Mouse (Mus musculus): ENCODE data around the gene Usp17lb. TPM values are rescaled to one million over a fixed set of nuclear protein-coding genes. Genes with fewer than 3 reads are reported as not detected.
"Not testable (repeated sequence)": the region's sequence is repeated elsewhere in the genome, so short reads cannot be mapped to it uniquely, and the experiment has no call there.

The Usp17lb gene
- polyA plus RNA-seq, 1 experiment = not detected

GRCm38 (mm10) chr7:104843731-104844287 lies 1.4 kb upstream of the Usp17lb start:
- no peak overlapping the region for H3K27ac ChIP-seq (ENCODE audit: insufficient read depth, low read length)
- TF ChIP-seq POLR2A (IDR thresholded peaks at IDR 0.05; ENCODE audit: insufficient read depth, low read length) (no peak), CTCF (IDR thresholded peaks at IDR 0.05; ENCODE audit: low read depth, low read length) (no peak), EP300 (IDR thresholded peaks at IDR 0.05; ENCODE audit: insufficient read depth, low read depth, low read length) (no peak)
- no peak overlapping the region for H3K4me3 ChIP-seq (ENCODE audit: low read depth, low read length)
- no peaks in the 10 kb centered on the region for H3K36me3 ChIP-seq (ENCODE audit: control insufficient read depth, insufficient read depth, low read length, poor library complexity, severe bottlenecking)
- H3K9ac ChIP-seq (ENCODE audit: low read depth, poor library complexity, severe bottlenecking) = no peak overlapping the region
- no peaks in the 10 kb centered on the region for H3K4me1 ChIP-seq (ENCODE audit: control insufficient read depth, insufficient read depth, low read length)
- H3K9me3 ChIP-seq (replicated peaks; ENCODE audit: control insufficient read depth, insufficient read depth, low read length, poor library complexity, severe bottlenecking) = no peaks in the 10 kb centered on the region
- H3K27me3 ChIP-seq (ENCODE audit: control insufficient read depth, insufficient read depth, low read length, poor library complexity, severe bottlenecking) = no peaks in the 10 kb centered on the region

GRCm38 (mm10) chr7:104810335-104810734 lies 32.1 kb downstream of the Usp17lb start:
- H3K27me3 ChIP-seq (ENCODE audit: control insufficient read depth, insufficient read depth, low read length, poor library complexity, severe bottlenecking); H3K9ac ChIP-seq (ENCODE audit: low read depth, poor library complexity, severe bottlenecking); H3K36me3 ChIP-seq (ENCODE audit: control insufficient read depth, insufficient read depth, low read length, poor library complexity, severe bottlenecking); H3K9me3 ChIP-seq (replicated peaks; ENCODE audit: control insufficient read depth, insufficient read depth, low read length, poor library complexity, severe bottlenecking); H3K27ac ChIP-seq (ENCODE audit: insufficient read depth, low read length); H3K4me3 ChIP-seq (ENCODE audit: low read depth, low read length); H3K4me1 ChIP-seq (ENCODE audit: control insufficient read depth, insufficient read depth, low read length): not testable (repeated sequence)

DNA sequence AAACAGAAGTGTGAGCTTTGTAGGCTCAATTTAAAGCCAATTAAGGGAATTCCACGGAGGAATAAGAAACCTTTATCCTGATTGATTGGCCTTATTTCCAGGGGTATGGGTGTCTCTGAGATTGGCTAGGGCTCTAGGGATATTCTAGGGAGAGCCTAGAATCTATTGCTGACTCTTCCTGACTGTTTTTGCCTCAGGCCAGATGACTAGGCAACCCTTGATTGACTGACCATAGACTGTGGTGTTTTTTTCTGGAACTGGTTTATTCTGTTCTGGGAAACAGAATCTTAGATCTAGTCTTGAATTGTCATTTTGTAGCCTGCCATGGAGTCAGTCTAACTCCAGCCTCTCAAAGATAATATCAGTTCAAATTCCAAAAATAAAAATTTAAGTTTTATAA lies 51.6 kb downstream of the Usp17lb start:
- TF ChIP-seq CTCF (IDR thresholded peaks at IDR 0.05; ENCODE audit: low read depth, low read length) (no peak), EP300 (IDR thresholded peaks at IDR 0.05; ENCODE audit: insufficient read depth, low read depth, low read length) (no peak)
- H3K4me1 ChIP-seq (ENCODE audit: control insufficient read depth, insufficient read depth, low read length) = no peaks in the 10 kb centered on the region
- no peak overlapping the region for H3K27ac ChIP-seq (ENCODE audit: insufficient read depth, low read length)
- no peaks in the 10 kb centered on the region for H3K36me3 ChIP-seq (ENCODE audit: control insufficient read depth, insufficient read depth, low read length, poor library complexity, severe bottlenecking)
- H3K4me3 ChIP-seq (ENCODE audit: low read depth, low read length) = no peak overlapping the region
- H3K27me3 ChIP-seq (ENCODE audit: control insufficient read depth, insufficient read depth, low read length, poor library complexity, severe bottlenecking) = no peaks in the 10 kb centered on the region
- H3K9ac ChIP-seq (ENCODE audit: low read depth, poor library complexity, severe bottlenecking) = no peak overlapping the region
- no peaks in the 10 kb centered on the region for H3K9me3 ChIP-seq (replicated peaks; ENCODE audit: control insufficient read depth, insufficient read depth, low read length, poor library complexity, severe bottlenecking)

Other genes starting within 250 kb of the Usp17lb start
- not detected in 2 replicates for gene Olfr655, start 240.8 kb downstream of the Usp17lb start, polyA plus RNA-seq (2011; ENCODE audit: insufficient read depth, insufficient read length, low read depth, missing spikeins)
- not detected in 2 replicates for gene Olfr656, start 228.6 kb downstream of the Usp17lb start, polyA plus RNA-seq (2011; ENCODE audit: insufficient read depth, insufficient read length, low read depth, missing spikeins)
- not detected in 2 replicates for gene Olfr657, start 217.8 kb downstream of the Usp17lb start, polyA plus RNA-seq (2011; ENCODE audit: insufficient read depth, insufficient read length, low read depth, missing spikeins)
- not detected in 2 replicates for gene Olfr658, start 195.3 kb downstream of the Usp17lb start, polyA plus RNA-seq (2011; ENCODE audit: insufficient read depth, insufficient read length, low read depth, missing spikeins)
- not detected in 2 replicates for gene Olfr659, start 175.8 kb downstream of the Usp17lb start, polyA plus RNA-seq (2011; ENCODE audit: insufficient read depth, insufficient read length, low read depth, missing spikeins)
- gene Olfr661, start 156.1 kb downstream of the Usp17lb start, polyA plus RNA-seq (2011; ENCODE audit: insufficient read depth, insufficient read length, low read depth, missing spikeins) = not detected in 2 replicates
- gene Usp17le, start 65.1 kb downstream of the Usp17lb start, polyA plus RNA-seq (2011; ENCODE audit: insufficient read depth, insufficient read length, low read depth, missing spikeins) = not detected in 2 replicates
- 0.29 TPM in 1 of 2 replicates, not detected in the other for gene Usp17la, start 14.4 kb upstream of the Usp17lb start, polyA plus RNA-seq (2011; ENCODE audit: insufficient read depth, insufficient read length, low read depth, missing spikeins)
- not detected in 2 replicates for gene Olfr665, start 35.4 kb upstream of the Usp17lb start, polyA plus RNA-seq (2011; ENCODE audit: insufficient read depth, insufficient read length, low read depth, missing spikeins)
- gene Olfr666, start 53.3 kb upstream of the Usp17lb start, polyA plus RNA-seq (2011; ENCODE audit: insufficient read depth, insufficient read length, low read depth, missing spikeins) = not detected in 2 replicates
- gene Olfr667, start 78.9 kb upstream of the Usp17lb start, polyA plus RNA-seq (2011; ENCODE audit: insufficient read depth, insufficient read length, low read depth, missing spikeins) = not detected in 2 replicates
- not detected in 2 replicates for gene Olfr668, start 85.5 kb upstream of the Usp17lb start, polyA plus RNA-seq (2011; ENCODE audit: insufficient read depth, insufficient read length, low read depth, missing spikeins)
- not detected in 2 replicates for gene Olfr669, start 91.6 kb upstream of the Usp17lb start, polyA plus RNA-seq (2011; ENCODE audit: insufficient read depth, insufficient read length, low read depth, missing spikeins)
- not detected in 2 replicates for gene Olfr670, start 120.0 kb upstream of the Usp17lb start, polyA plus RNA-seq (2011; ENCODE audit: insufficient read depth, insufficient read length, low read depth, missing spikeins)
- gene Olfr671, start 136.5 kb upstream of the Usp17lb start, polyA plus RNA-seq (2011; ENCODE audit: insufficient read depth, insufficient read length, low read depth, missing spikeins) = not detected in 2 replicates
- not detected in 2 replicates for gene Olfr672, start 159.4 kb upstream of the Usp17lb start, polyA plus RNA-seq (2011; ENCODE audit: insufficient read depth, insufficient read length, low read depth, missing spikeins)
- not detected in 2 replicates for gene Olfr675, start 185.9 kb upstream of the Usp17lb start, polyA plus RNA-seq (2011; ENCODE audit: insufficient read depth, insufficient read length, low read depth, missing spikeins)
- gene Olfr676, start 190.1 kb upstream of the Usp17lb start, polyA plus RNA-seq (2011; ENCODE audit: insufficient read depth, insufficient read length, low read depth, missing spikeins) = not detected in 2 replicates
- gene Olfr677, start 208.8 kb upstream of the Usp17lb start, polyA plus RNA-seq (2011; ENCODE audit: insufficient read depth, insufficient read length, low read depth, missing spikeins) = not detected in 2 replicates
- gene Olfr678, start 221.9 kb upstream of the Usp17lb start, polyA plus RNA-seq (2011; ENCODE audit: insufficient read depth, insufficient read length, low read depth, missing spikeins) = not detected in 2 replicates
- gene Olfr679, start 238.6 kb upstream of the Usp17lb start, polyA plus RNA-seq (2011; ENCODE audit: insufficient read depth, insufficient read length, low read depth, missing spikeins) = not detected in 2 replicates